Mouse (Mus musculus) ovary, postnatal 36 days (tissue): ENCODE results near the gene Vmn1r148.
"Not testable (repeated sequence)": the region's sequence is repeated elsewhere in the genome, so short reads cannot be mapped to it uniquely, and the experiment has no call there.

Source experiments
- DNase-seq: peaks from one replicate; pipeline ENCODE4 v3.0.0; 2022; ENCODE audit warnings: low spot score, mixed read lengths

Gene Vmn1r148

GRCm38 (mm10) chr7:22413283-22413682, at the start of gene Vmn1r148:
Gene Vmn1r148, plus strand, starts transcription at chr7:22413583.
- not testable (repeated sequence) for DNase-seq

GRCm38 (mm10) chr7:22370939-22371338, 42.4 kb upstream of the Vmn1r148 start, which contains the start of gene Gm8660:
Gene Gm8660, minus strand, starts transcription at chr7:22371039.
- DNase-seq: not testable (repeated sequence)

- not testable (repeated sequence) for DNase-seq
Observed at GRCm38 (mm10) chr7:22438129-22438528, 24.7 kb downstream of the Vmn1r148 start, which contains the start of gene Vmn1r149. Gene Vmn1r149, minus strand, starts transcription at chr7:22438229.

GRCm38 (mm10) chr7:22463975-22464374, 50.6 kb downstream of the Vmn1r148 start, which contains the start of gene Gm10665:
Gene Gm10665, minus strand, starts transcription at chr7:22464075.
- not testable (repeated sequence) for DNase-seq
